Mouse (Mus musculus) central nervous system, embryonic 18 days (tissue): ENCODE measurements around the gene Gpatch1. TPM values are rescaled to one million over a fixed set of nuclear protein-coding genes. Genes with fewer than 3 reads are reported as not detected.

Source experiments
- polyA plus RNA-seq: library from polyadenylated mRNA; depleted of rRNA; stranded (reverse); fragments of >200 nt; gene quantifications from 2 replicates; pipeline ENCODE4 v1.2.3, GENCODE M21; 2012; rRNA removed

The Gpatch1 gene
- polyA plus RNA-seq, result 18.7 and 20.1 TPM in 2 replicates

GRCm38 (mm10) chr7:35317729-35318609 is at the start of gene Gpatch1:
Gpatch1 (minus strand) TSS chr7:35318440.

GRCm38 (mm10) chr7:35333692-35334526 is 15.7 kb upstream of the Gpatch1 start, which contains the start of gene Rhpn2:
Rhpn2 (plus strand) TSS chr7:35334170.

Other genes with a start within 250 kb of the Gpatch1 start
- 1.9 and 2.3 TPM in 2 replicates for gene Cebpa, start 199.1 kb downstream of the Gpatch1 start, polyA plus RNA-seq
- gene Slc7a10, start 132.1 kb downstream of the Gpatch1 start, polyA plus RNA-seq, result 12.3 and 13.2 TPM in 2 replicates
- gene Lrp3, start 102.9 kb downstream of the Gpatch1 start, polyA plus RNA-seq, result 73.7 and 80.6 TPM in 2 replicates
- 1.9 and 2.4 TPM in 2 replicates for gene Rhpn2, start 15.7 kb upstream of the Gpatch1 start, polyA plus RNA-seq
- 6.9 and 7.3 TPM in 2 replicates for gene Faap24, start 78.4 kb upstream of the Gpatch1 start, polyA plus RNA-seq
- 28.1 and 28.6 TPM in 2 replicates for gene Cep89, start 78.6 kb upstream of the Gpatch1 start, polyA plus RNA-seq
- 0.12 TPM in 2 replicates for gene Slc7a9, start 130.4 kb upstream of the Gpatch1 start, polyA plus RNA-seq
- gene Tdrd12, start 219.3 kb upstream of the Gpatch1 start, polyA plus RNA-seq, result 0.43 and 0.51 TPM in 2 replicates
- 81.9 and 86.2 TPM in 2 replicates for gene Nudt19, start 237.9 kb upstream of the Gpatch1 start, polyA plus RNA-seq